Mouse (Mus musculus) kidney, adult 11 months (tissue): Measurements from ENCODE around the gene Mrm3.
"Not testable (repeated sequence)": the region's sequence is repeated elsewhere in the genome, so short reads cannot be mapped to it uniquely, and the experiment has no call there.

Source experiments
- DNase-seq: peaks from one replicate; pipeline ENCODE4 v3.0.0; 2022

The Mrm3 gene

GRCm38 (mm10) chr11:76242901-76243810 lies at the start of gene Mrm3, which contains the start of gene Glod4:
Mrm3 (plus strand) TSS chr11:76243715.
Glod4 (minus strand) TSS chr11:76243725.
- peak; percentile 83 for DNase-seq

- DNase-seq = no peak
Measured at GRCm38 (mm10) chr11:76196275-76196976, 47.1 kb upstream of the Mrm3 start.

- no peak for DNase-seq
Measured at GRCm38 (mm10) chr11:76196977-76197469, 46.5 kb upstream of the Mrm3 start.

- DNase-seq = peak; percentile 82
Measured at GRCm38 (mm10) chr11:76201761-76202674, 41.5 kb upstream of the Mrm3 start.

- DNase-seq = no peak
Measured at GRCm38 (mm10) chr11:76206793-76207192, 36.7 kb upstream of the Mrm3 start.

- no peak for DNase-seq
Measured at GRCm38 (mm10) chr11:76210228-76210985, 33.1 kb upstream of the Mrm3 start.

- not testable (repeated sequence) for DNase-seq
Measured at GRCm38 (mm10) chr11:76211595-76211994, 31.9 kb upstream of the Mrm3 start.

GRCm38 (mm10) chr11:76213841-76214240 lies 29.7 kb upstream of the Mrm3 start:
- no peak for DNase-seq

GRCm38 (mm10) chr11:76215011-76215410 lies 28.5 kb upstream of the Mrm3 start:
- DNase-seq = no peak

GRCm38 (mm10) chr11:76216049-76216540 lies 27.4 kb upstream of the Mrm3 start:
- DNase-seq = no peak

GRCm38 (mm10) chr11:76216681-76217389 lies 26.7 kb upstream of the Mrm3 start:
- DNase-seq = peak; percentile 43

GRCm38 (mm10) chr11:76217390-76217800 lies 26.1 kb upstream of the Mrm3 start, which contains the start of the genes Dbil5 and Gemin4:
Dbil5 (plus strand) TSS chr11:76217608.
Gemin4 (minus strand) TSS chr11:76217664.
- DNase-seq = peak; percentile 96

GRCm38 (mm10) chr11:76224631-76225030 lies 18.9 kb upstream of the Mrm3 start:
- no peak for DNase-seq

- DNase-seq = no peak
Measured at GRCm38 (mm10) chr11:76225051-76225450, 18.5 kb upstream of the Mrm3 start.

GRCm38 (mm10) chr11:76236136-76236535 lies 7.4 kb upstream of the Mrm3 start:
- DNase-seq = no peak

GRCm38 (mm10) chr11:76239750-76240149 lies 3.8 kb upstream of the Mrm3 start:
- DNase-seq = no peak

- DNase-seq = no peak
Measured at GRCm38 (mm10) chr11:76243811-76244546, 464 bp downstream of the Mrm3 start.

GRCm38 (mm10) chr11:76246439-76246838 lies 2.9 kb downstream of the Mrm3 start:
- no peak for DNase-seq

GRCm38 (mm10) chr11:76247239-76247638 lies 3.7 kb downstream of the Mrm3 start:
- no peak for DNase-seq

GRCm38 (mm10) chr11:76252036-76252435 lies 8.5 kb downstream of the Mrm3 start:
- DNase-seq = no peak
